Mouse (Mus musculus) olfactory bulb, adult 2 months (tissue): ENCODE data around the gene Ppp3ca.

Source experiments
- CTCF ChIP-seq: fragments of 200-500 bp; IDR thresholded peaks from 2 replicates; pipeline ENCODE4 v1.5.1; 2012; ENCODE audit warnings: low read depth, mild to moderate bottlenecking, low read length, moderate library complexity; ENCODE audit not compliant: insufficient read depth
- POLR2A ChIP-seq: fragments of 200-500 bp; IDR thresholded peaks from 2 replicates; pipeline ENCODE4 v1.6.1; 2012; ENCODE audit warnings: mild to moderate bottlenecking, low read depth, low read length, moderate library complexity; ENCODE audit not compliant: insufficient read depth

DNA sequence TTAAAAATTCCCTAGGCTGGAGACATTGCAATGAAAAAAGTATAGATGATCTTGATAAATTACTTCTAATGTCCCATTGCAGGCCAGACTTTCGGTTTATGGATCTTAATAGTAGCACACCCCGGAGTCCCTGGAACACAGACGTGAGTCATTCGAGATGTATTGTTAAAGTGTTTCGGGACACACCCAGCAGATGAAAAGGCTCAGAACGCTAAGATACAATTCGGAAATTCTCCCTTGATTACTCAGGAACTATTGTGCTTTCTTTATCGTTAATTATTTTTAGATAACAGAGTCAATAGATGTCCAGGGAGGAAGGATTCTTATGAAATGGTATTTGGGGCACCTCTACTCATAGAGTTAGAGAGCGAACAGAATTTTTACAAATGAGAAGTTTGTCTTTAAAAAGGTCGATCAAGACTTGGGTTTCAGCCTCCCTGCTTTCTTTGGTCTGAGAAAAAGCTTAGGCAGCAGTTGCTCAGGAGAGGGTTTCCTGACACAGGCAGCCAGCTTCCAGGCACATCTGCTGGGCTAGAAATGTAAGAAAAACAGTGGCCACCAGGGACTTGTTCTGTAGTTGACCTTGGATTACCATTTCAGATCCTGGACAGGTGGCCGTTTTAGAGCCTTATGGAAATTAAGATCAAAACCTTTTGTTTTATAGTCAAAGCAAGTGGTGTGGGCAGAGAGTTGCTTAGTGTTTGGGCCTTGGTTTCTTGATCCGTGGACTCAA, 34.8 kb downstream of the Ppp3ca start:
- TF ChIP-seq CTCF (no peak), POLR2A (no peak)
